Mouse (Mus musculus) intestine, postnatal 0 days (tissue): ENCODE measurements at regions not wholly inside any gene's neighbourhood (a gene's known extent, or its start where the extent isn't known, plus 50 kb on each side); places are given as distances from the start of the nearest gene placed in this dataset.

Experiments
- ATAC-seq: fragments of 200-750 bp; cut with Nextera tagmentation; 2 replicates; pipeline ENCODE4 v1.8.0; 2017; ENCODE audit warnings: mild to moderate bottlenecking, moderate TSS enrichment, moderate library complexity
- H3K27ac ChIP-seq: fragments of 300-500 bp; sonication (generic); 2 replicates; pipeline ENCODE4 v1.5.1; 2014; ENCODE audit warnings: mild to moderate bottlenecking, low read depth, low read length, moderate library complexity
- H3K27me3 ChIP-seq: fragments of 300-500 bp; sonication (generic); replicated peaks from 2 replicates; pipeline ENCODE4 v1.6.1; 2014; ENCODE audit warnings: low read length, mixed read lengths; ENCODE audit not compliant: control insufficient read depth, insufficient read depth
- H3K36me3 ChIP-seq: fragments of 300-500 bp; sonication (generic); 2 replicates; pipeline ENCODE4 v1.6.1; 2014; ENCODE audit warnings: mild to moderate bottlenecking, moderate library complexity; ENCODE audit not compliant: control insufficient read depth, insufficient read depth
- H3K4me1 ChIP-seq: fragments of 300-500 bp; sonication (generic); replicated peaks from 2 replicates; pipeline ENCODE4 v1.6.1; 2014; ENCODE audit warnings: antibody characterized with exemption, low read length, mixed read lengths; ENCODE audit not compliant: control insufficient read depth, insufficient read depth
- H3K4me2 ChIP-seq: fragments of 300-500 bp; sonication (generic); replicated peaks from 2 replicates; pipeline ENCODE4 v1.6.1; 2014; ENCODE audit warnings: low read depth, mild to moderate bottlenecking, moderate library complexity
- H3K4me3 ChIP-seq: fragments of 300-500 bp; sonication (generic); 2 replicates; pipeline ENCODE4 v1.5.1; 2014; ENCODE audit warnings: low read depth, low read length
- H3K9ac ChIP-seq: fragments of 300-500 bp; sonication (generic); 2 replicates; pipeline ENCODE4 v1.6.1; 2014; ENCODE audit warnings: mild to moderate bottlenecking, low read depth, low read length
- H3K9me3 ChIP-seq: fragments of 300-500 bp; sonication (generic); 2 replicates; pipeline ENCODE4 v1.6.1; 2016; ENCODE audit warnings: mixed run types; ENCODE audit not compliant: control insufficient read depth
- CTCF ChIP-seq: sonication (generic); IDR thresholded peaks from 2 replicates; pipeline ENCODE4 v1.5.1; 2016; ENCODE audit warnings: low read depth, mild to moderate bottlenecking, control low read depth, antibody characterized with exemption, moderate library complexity
- WGBS: fragments of 180-500 bp; shearing (Covaris S2); extraction: QIAGEN DNeasy Blood & Tissue Kit; methylation state at CpG from one replicate; pipeline ENCODE4 v1.1.7; 2014; 5-methylcytosine and 5-hydroxymethylcytosine counted together

- 76% methylated on average over 12 of the region's 12 CpGs for WGBS
Measured at GRCm38 (mm10) chr13:59393231-59393938, 191.6 kb downstream of the Agtpbp1 start.

GRCm38 (mm10) chr13:59392828-59393227 lies 192.2 kb downstream of the Agtpbp1 start:
- no peak for ATAC-seq
- no peak overlapping the region for H3K4me3 ChIP-seq
- H3K9me3 ChIP-seq: no peaks in the 10 kb centered on the region
- no peak for TF ChIP-seq CTCF
- WGBS: 80% methylated on average over 4 of the region's 4 CpGs
- no peaks in the 10 kb centered on the region for H3K4me1 ChIP-seq
- no peak overlapping the region for H3K4me2 ChIP-seq
- H3K9ac ChIP-seq: no peak overlapping the region
- H3K36me3 ChIP-seq: no peaks in the 10 kb centered on the region
- H3K27me3 ChIP-seq: no peaks in the 10 kb centered on the region
- no peak overlapping the region for H3K27ac ChIP-seq

More at GRCm38 (mm10) chr13:59393231-59393938, 191.6 kb downstream of the Agtpbp1 start:
- Histone ChIP-seq H3K4me2 (no peak overlapping the region), H3K4me1 (no peaks in the 10 kb centered on the region), H3K27ac (no peak overlapping the region), H3K9me3 (no peaks in the 10 kb centered on the region), H3K27me3 (no peaks in the 10 kb centered on the region), H3K4me3 (no peak overlapping the region), H3K9ac (no peak overlapping the region), H3K36me3 (no peaks in the 10 kb centered on the region)
- TF ChIP-seq CTCF: no peak
- ATAC-seq: no peak

- H3K36me3 ChIP-seq: no peaks in the 10 kb centered on the region
- H3K27me3 ChIP-seq: no peaks in the 10 kb centered on the region
- no peak overlapping the region for H3K27ac ChIP-seq
- TF ChIP-seq CTCF: no peak
- no peaks in the 10 kb centered on the region for H3K9me3 ChIP-seq
- WGBS: 70% methylated on average over 14 of the region's 14 CpGs
- no peak for ATAC-seq
- no peak overlapping the region for H3K4me3 ChIP-seq
- H3K4me2 ChIP-seq: no peak overlapping the region
- no peaks in the 10 kb centered on the region for H3K4me1 ChIP-seq
- no peak overlapping the region for H3K9ac ChIP-seq
Measured at GRCm38 (mm10) chr13:59387627-59388325, 197.3 kb downstream of the Agtpbp1 start.

- Histone ChIP-seq H3K4me2 (no peak overlapping the region), H3K27ac (no peak overlapping the region), H3K36me3 (no peaks in the 10 kb centered on the region), H3K4me1 (no peaks in the 10 kb centered on the region), H3K4me3 (no peak overlapping the region), H3K27me3 (no peaks in the 10 kb centered on the region), H3K9me3 (no peaks in the 10 kb centered on the region), H3K9ac (no peak overlapping the region)
- no peak for ATAC-seq
- 72% methylated on average over 7 of the region's 7 CpGs for WGBS
- no peak for TF ChIP-seq CTCF
Measured at GRCm38 (mm10) chr13:59386935-59387540, 198.0 kb downstream of the Agtpbp1 start.

- TF ChIP-seq CTCF: no peak
- Histone ChIP-seq H3K27ac (no peak overlapping the region), H3K4me3 (no peak overlapping the region), H3K9ac (no peak overlapping the region), H3K4me1 (no peaks in the 10 kb centered on the region), H3K27me3 (no peaks in the 10 kb centered on the region), H3K4me2 (no peak overlapping the region), H3K36me3 (no peaks in the 10 kb centered on the region), H3K9me3 (no peaks in the 10 kb centered on the region)
- no peak for ATAC-seq
- 69% methylated on average over 6 of the region's 6 CpGs for WGBS
Measured at GRCm38 (mm10) chr13:59385824-59386223, 199.2 kb downstream of the Agtpbp1 start.

- WGBS: 81% methylated on average over 12 of the region's 12 CpGs
- H3K27ac ChIP-seq: no peak overlapping the region
- H3K27me3 ChIP-seq: no peaks in the 10 kb centered on the region
- no peak overlapping the region for H3K4me2 ChIP-seq
- TF ChIP-seq CTCF: no peak
- H3K4me1 ChIP-seq: no peaks in the 10 kb centered on the region
- no peak overlapping the region for H3K4me3 ChIP-seq
- no peak overlapping the region for H3K9ac ChIP-seq
- no peaks in the 10 kb centered on the region for H3K9me3 ChIP-seq
- H3K36me3 ChIP-seq: no peaks in the 10 kb centered on the region
- ATAC-seq: no peak
Measured at GRCm38 (mm10) chr13:59370141-59370816, 214.7 kb downstream of the Agtpbp1 start.
